Mouse (Mus musculus): ENCODE measurements around the gene Trp53bp2. TPM values are rescaled to one million over a fixed set of nuclear protein-coding genes. Genes with fewer than 3 reads are reported as not detected.

Trp53bp2 gene
- polyA plus RNA-seq, 1 experiment from 2014 or later: 5.3 TPM

- no peaks in the 10 kb centered on the region for H3K4me1 ChIP-seq
- no peak overlapping the region for H3K4me3 ChIP-seq
- no peak overlapping the region for H3K9ac ChIP-seq
- no peaks in the 10 kb centered on the region for H3K9me3 ChIP-seq (replicated peaks)
- H3K4me2 ChIP-seq: no peak overlapping the region
- peaks cover 11% of the 10 kb centered on the region for H3K27me3 ChIP-seq (replicated peaks)
- 60% methylated on average over 7 of the region's 7 CpGs for WGBS (ENCODE audit: insufficient replicate concordance)
- no peak for ATAC-seq
- no peak overlapping the region for H3K27ac ChIP-seq
- H3K36me3 ChIP-seq: no peaks in the 10 kb centered on the region
Measured at GRCm38 (mm10) chr1:182380683-182381082, 28.3 kb upstream of the Trp53bp2 start.

DNA sequence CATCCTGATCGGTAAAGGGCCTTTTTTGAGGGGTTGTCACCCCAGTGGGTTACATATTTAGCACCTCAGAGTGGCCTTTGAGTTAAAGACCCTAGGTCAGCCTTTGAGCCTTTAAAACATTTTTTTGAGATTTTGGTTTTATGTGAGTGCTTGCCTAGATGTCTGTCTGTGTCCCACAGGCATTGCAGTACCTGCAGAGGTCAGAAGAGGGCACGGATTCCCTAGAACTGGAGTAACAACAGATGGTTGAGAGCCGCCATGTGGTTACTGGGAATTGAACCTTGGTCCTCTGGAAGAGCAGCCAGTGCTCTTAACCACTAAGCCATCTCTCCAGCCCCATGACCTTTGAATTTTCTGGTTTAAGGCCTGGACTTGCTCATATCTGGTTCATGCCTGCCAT, 27.6 kb upstream of the Trp53bp2 start:
- Histone ChIP-seq H3K4me1 (no peaks in the 10 kb centered on the region), H3K4me3 (no peak overlapping the region), H3K27ac (no peak overlapping the region), H3K27me3 (replicated peaks) (peaks cover 9% of the 10 kb centered on the region), H3K4me2 (no peak overlapping the region), H3K9ac (no peak overlapping the region), H3K9me3 (replicated peaks) (no peaks in the 10 kb centered on the region), H3K36me3 (no peaks in the 10 kb centered on the region)
- WGBS (ENCODE audit: insufficient replicate concordance): 56% methylated on average over 3 of the region's 3 CpGs
- no peak for ATAC-seq

- H3K9me3 ChIP-seq (replicated peaks): no peaks in the 10 kb centered on the region
- WGBS (ENCODE audit: insufficient replicate concordance): 63% methylated on average over 9 of the region's 9 CpGs
- no peak overlapping the region for H3K4me3 ChIP-seq
- no peak for ATAC-seq
- H3K4me2 ChIP-seq: no peak overlapping the region
- H3K27me3 ChIP-seq (replicated peaks): 0 out of 2 replicates have a peak, but pooled peaks cover under 1% of the 10 kb centered on the region
- no peaks in the 10 kb centered on the region for H3K36me3 ChIP-seq
- no peaks in the 10 kb centered on the region for H3K4me1 ChIP-seq
- no peak overlapping the region for H3K27ac ChIP-seq
- no peak overlapping the region for H3K9ac ChIP-seq
Measured at GRCm38 (mm10) chr1:182383096-182383495, 25.9 kb upstream of the Trp53bp2 start.

- no peak overlapping the region for H3K9ac ChIP-seq
- H3K9me3 ChIP-seq (replicated peaks): no peaks in the 10 kb centered on the region
- H3K27ac ChIP-seq: no peak overlapping the region
- H3K27me3 ChIP-seq (replicated peaks): 0 out of 2 replicates have a peak, but pooled peaks cover 3% of the 10 kb centered on the region
- no peak for ATAC-seq
- no peak overlapping the region for H3K4me3 ChIP-seq
- H3K4me1 ChIP-seq: no peaks in the 10 kb centered on the region
- H3K4me2 ChIP-seq: no peak overlapping the region
- WGBS (ENCODE audit: insufficient replicate concordance): 73% methylated on average over 8 of the region's 8 CpGs
- no peaks in the 10 kb centered on the region for H3K36me3 ChIP-seq
Measured at GRCm38 (mm10) chr1:182386449-182386848, 22.5 kb upstream of the Trp53bp2 start.

DNA sequence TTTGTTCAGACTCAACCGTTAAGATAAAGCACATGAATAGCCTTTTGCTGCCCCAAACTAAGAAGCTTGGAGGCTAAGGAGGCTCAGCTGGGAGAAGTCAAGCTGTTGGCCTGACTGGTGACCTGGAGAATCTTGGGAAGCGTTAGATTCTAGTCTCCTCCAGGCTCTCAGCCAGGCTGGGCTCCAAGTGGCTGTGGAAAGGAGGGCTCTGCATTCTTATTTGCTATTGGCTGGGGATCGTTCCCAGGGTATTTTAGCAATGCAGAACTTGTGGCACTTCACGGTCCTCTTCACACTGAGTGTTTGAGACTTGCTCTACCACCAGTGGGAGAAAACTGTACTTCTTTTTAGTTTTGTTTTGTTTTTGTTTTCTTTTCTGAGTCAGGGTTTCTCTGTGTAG, 20.2 kb upstream of the Trp53bp2 start:
- Histone ChIP-seq H3K4me2 (no peak overlapping the region), H3K36me3 (no peaks in the 10 kb centered on the region), H3K27me3 (replicated peaks) (0 out of 2 replicates have a peak, but pooled peaks cover 3% of the 10 kb centered on the region), H3K4me3 (no peak overlapping the region), H3K9me3 (replicated peaks) (no peaks in the 10 kb centered on the region), H3K9ac (no peak overlapping the region), H3K4me1 (no peaks in the 10 kb centered on the region), H3K27ac (no peak overlapping the region)
- ATAC-seq: no peak
- 52% methylated on average over 4 of the region's 4 CpGs for WGBS (ENCODE audit: insufficient replicate concordance)

DNA sequence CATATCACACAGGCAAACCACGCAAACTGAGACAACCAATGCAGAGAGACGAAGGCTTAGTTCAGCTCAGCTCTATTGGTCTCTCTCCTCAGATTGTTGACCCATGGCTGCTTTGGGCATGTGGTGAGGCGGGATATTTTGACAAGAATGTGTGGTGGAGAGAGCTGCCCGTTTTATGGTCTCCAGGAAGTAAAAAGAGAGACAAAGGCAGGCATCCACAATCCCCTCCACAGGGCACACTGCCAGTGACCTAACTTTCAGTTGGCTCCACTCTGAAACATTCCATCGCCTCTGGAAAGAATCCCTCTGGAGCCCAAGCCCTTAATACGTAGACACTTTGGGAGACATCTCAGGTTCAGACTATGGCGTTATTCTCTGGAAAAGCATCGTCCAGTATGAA, 10.8 kb upstream of the Trp53bp2 start:
- Histone ChIP-seq H3K9me3 (replicated peaks) (no peaks in the 10 kb centered on the region), H3K36me3 (no peaks in the 10 kb centered on the region), H3K4me3 (no peak overlapping the region), H3K4me1 (0 out of 2 replicates have a peak, but pooled peaks cover 6% of the 10 kb centered on the region), H3K27ac (no peak overlapping the region), H3K27me3 (replicated peaks) (no peaks in the 10 kb centered on the region), H3K9ac (no peak overlapping the region), H3K4me2 (no peak overlapping the region)
- no peak for ATAC-seq
- WGBS (ENCODE audit: insufficient replicate concordance): 69% methylated on average over 8 of the region's 8 CpGs

- no peak for ATAC-seq
Measured at GRCm38 (mm10) chr1:182398780-182399179, 10.2 kb upstream of the Trp53bp2 start.

GRCm38 (mm10) chr1:182399205-182399604, 9.8 kb upstream of the Trp53bp2 start:
- H3K36me3 ChIP-seq: no peaks in the 10 kb centered on the region
- H3K4me1 ChIP-seq: 0 out of 2 replicates have a peak, but pooled peaks cover 8% of the 10 kb centered on the region
- 74% methylated on average over 2 of the region's 2 CpGs for WGBS (ENCODE audit: insufficient replicate concordance)
- no peaks in the 10 kb centered on the region for H3K27me3 ChIP-seq (replicated peaks)
- ATAC-seq: no peak
- H3K27ac ChIP-seq: no peak overlapping the region
- no peak overlapping the region for H3K4me3 ChIP-seq
- no peak overlapping the region for H3K9ac ChIP-seq
- no peaks in the 10 kb centered on the region for H3K9me3 ChIP-seq (replicated peaks)
- H3K4me2 ChIP-seq: no peak overlapping the region

More at GRCm38 (mm10) chr1:182398780-182399179, 10.2 kb upstream of the Trp53bp2 start:
- H3K4me1 ChIP-seq: 0 out of 2 replicates have a peak, but pooled peaks cover 8% of the 10 kb centered on the region
- no peak overlapping the region for H3K27ac ChIP-seq
- no peaks in the 10 kb centered on the region for H3K27me3 ChIP-seq (replicated peaks)
- H3K4me3 ChIP-seq: no peak overlapping the region
- no peak overlapping the region for H3K9ac ChIP-seq
- no peak overlapping the region for H3K4me2 ChIP-seq
- H3K36me3 ChIP-seq: no peaks in the 10 kb centered on the region
- H3K9me3 ChIP-seq (replicated peaks): no peaks in the 10 kb centered on the region
- WGBS (ENCODE audit: insufficient replicate concordance): 44% methylated on average over 3 of the region's 3 CpGs

- ATAC-seq: no peak
- WGBS (ENCODE audit: insufficient replicate concordance): 64% methylated on average over 3 of the region's 3 CpGs
Measured at GRCm38 (mm10) chr1:182399908-182400307, 9.1 kb upstream of the Trp53bp2 start.

DNA sequence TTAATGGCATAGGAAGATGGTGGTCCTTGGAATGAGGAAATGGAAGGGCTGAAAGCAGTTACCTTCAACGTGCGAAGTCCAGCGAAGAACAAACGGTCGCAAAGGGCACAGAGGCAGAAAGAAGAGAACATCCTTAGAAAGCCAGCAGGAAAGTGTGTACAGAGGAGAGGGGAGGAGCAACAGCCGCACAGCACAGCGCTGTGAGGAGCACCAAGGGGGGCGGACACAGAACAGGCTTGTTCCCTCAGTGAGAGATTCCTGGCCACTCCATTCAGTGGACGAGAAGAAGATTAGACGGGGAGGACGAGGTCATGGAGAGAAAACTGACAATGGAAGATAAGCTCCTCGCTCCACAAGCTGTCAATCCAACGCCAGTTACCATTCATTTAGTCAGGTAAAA, 5.9 kb upstream of the Trp53bp2 start:
- H3K9ac ChIP-seq: no peak overlapping the region
- WGBS (ENCODE audit: insufficient replicate concordance): 43% methylated on average over 13 of the region's 13 CpGs
- no peak for ATAC-seq

More at GRCm38 (mm10) chr1:182399908-182400307, 9.1 kb upstream of the Trp53bp2 start:
- H3K4me3 ChIP-seq: no peak overlapping the region
- H3K27ac ChIP-seq: no peak overlapping the region
- no peaks in the 10 kb centered on the region for H3K27me3 ChIP-seq (replicated peaks)
- H3K4me2 ChIP-seq: no peak overlapping the region
- no peaks in the 10 kb centered on the region for H3K36me3 ChIP-seq
- 0 out of 2 replicates have a peak, but pooled peaks cover 8% of the 10 kb centered on the region for H3K4me1 ChIP-seq
- H3K9ac ChIP-seq: no peak overlapping the region
- H3K9me3 ChIP-seq (replicated peaks): no peaks in the 10 kb centered on the region

GRCm38 (mm10) chr1:182406621-182407020, 2.4 kb upstream of the Trp53bp2 start:
- no peak overlapping the region for H3K4me3 ChIP-seq
- H3K9me3 ChIP-seq (replicated peaks): no peaks in the 10 kb centered on the region
- no peak overlapping the region for H3K9ac ChIP-seq
- H3K27ac ChIP-seq: no peak overlapping the region
- no peaks in the 10 kb centered on the region for H3K36me3 ChIP-seq
- H3K4me1 ChIP-seq: peaks cover 34% of the 10 kb centered on the region
- 64% methylated on average over 4 of the region's 4 CpGs for WGBS (ENCODE audit: insufficient replicate concordance)
- ATAC-seq: no peak
- no peak overlapping the region for H3K4me2 ChIP-seq
- H3K27me3 ChIP-seq (replicated peaks): no peaks in the 10 kb centered on the region

More for the DNA sequence above, 5.9 kb upstream of the Trp53bp2 start:
- H3K27me3 ChIP-seq (replicated peaks): no peaks in the 10 kb centered on the region
- no peak overlapping the region for H3K27ac ChIP-seq
- H3K36me3 ChIP-seq: no peaks in the 10 kb centered on the region
- H3K9me3 ChIP-seq (replicated peaks): no peaks in the 10 kb centered on the region
- peaks cover 13% of the 10 kb centered on the region for H3K4me1 ChIP-seq
- no peak overlapping the region for H3K4me3 ChIP-seq
- no peak overlapping the region for H3K4me2 ChIP-seq

DNA sequence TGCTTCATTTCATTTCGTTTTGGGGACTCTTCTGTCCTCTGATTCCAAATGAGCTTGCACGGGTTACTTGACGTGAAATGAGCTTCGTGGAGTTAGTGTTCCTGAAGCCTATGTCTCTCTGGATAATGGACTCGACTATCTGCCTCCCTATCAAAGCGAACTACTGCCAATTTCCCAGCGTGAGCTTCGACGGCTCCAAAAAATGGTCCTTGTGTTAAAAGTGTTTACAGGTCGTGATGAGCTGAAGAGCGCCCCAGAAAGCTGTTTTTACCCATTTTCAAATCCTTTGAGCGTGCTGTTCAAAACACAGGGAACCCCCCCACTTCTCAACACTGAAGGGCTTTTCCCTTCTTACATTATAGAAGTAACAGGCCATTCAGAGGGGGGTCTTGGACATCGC, 729 bp upstream of the Trp53bp2 start:
- no peaks in the 10 kb centered on the region for H3K27me3 ChIP-seq (replicated peaks)
- no peaks in the 10 kb centered on the region for H3K9me3 ChIP-seq (replicated peaks)
- H3K4me1 ChIP-seq: peaks cover 35% of the 10 kb centered on the region
- H3K4me2 ChIP-seq: peak overlapping the region; percentile 98
- H3K4me3 ChIP-seq: peak overlapping the region; percentile 89
- peak overlapping the region; percentile 77 for H3K9ac ChIP-seq
- no peak for ATAC-seq
- 5% methylated on average over 13 of the region's 13 CpGs for WGBS (ENCODE audit: insufficient replicate concordance)
- H3K36me3 ChIP-seq: no peaks in the 10 kb centered on the region
- H3K27ac ChIP-seq: peak overlapping the region; percentile 20
